Mouse (Mus musculus) bone marrow macrophage, adult 2 months (primary cell): ENCODE measurements around the gene Rasgef1b.

Source experiments
- CTCF ChIP-seq: IDR thresholded peaks from 2 replicates; pipeline ENCODE4 v1.5.1; 2012; ENCODE audit warnings: low read depth, mild to moderate bottlenecking, low read length, moderate library complexity
- POLR2A ChIP-seq: IDR thresholded peaks from 2 replicates; pipeline ENCODE4 v1.6.1; 2012; ENCODE audit warnings: mild to moderate bottlenecking, low read depth, low read length, borderline replicate concordance

- TF ChIP-seq POLR2A (no peak), CTCF (no peak)
Measured at GRCm38 (mm10) chr5:99227361-99227760, 501.5 kb downstream of the Rasgef1b start.
